Mouse (Mus musculus) ES-Bruce4 (cell line): ENCODE results near the gene Lrguk.

Experiments
- CTCF ChIP-seq: IDR thresholded peaks from one replicate; pipeline ENCODE4 v1.8.1; 2011; ENCODE audit warnings: low read depth, low read length
- EP300 ChIP-seq: IDR thresholded peaks from 2 replicates; pipeline ENCODE4 v1.6.1; 2011; ENCODE audit warnings: low read depth, low read length; ENCODE audit not compliant: insufficient read depth
- POLR2A ChIP-seq: IDR thresholded peaks from one replicate; pipeline ENCODE4 v1.8.1; 2011; ENCODE audit warnings: low read length; ENCODE audit not compliant: insufficient read depth

DNA sequence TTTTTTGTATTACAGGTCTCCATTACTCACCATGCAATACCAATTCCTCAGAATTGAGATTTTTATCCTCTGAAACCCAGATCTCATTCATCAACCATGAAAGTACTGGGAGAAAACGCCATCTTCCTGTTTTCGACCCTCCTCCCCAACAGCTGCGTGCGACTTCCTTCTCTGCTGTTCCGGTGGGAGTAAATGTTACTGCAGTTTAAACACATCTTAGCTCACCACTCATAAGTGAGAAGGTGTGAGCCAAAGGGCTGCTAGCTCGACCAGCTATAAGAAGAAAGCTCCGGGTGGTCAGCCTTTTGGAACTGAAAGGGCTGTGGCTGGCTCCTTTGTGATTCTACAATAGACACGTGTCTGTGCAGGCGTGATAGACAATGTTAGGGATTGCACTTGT is 46.5 kb upstream of the Lrguk start:
- TF ChIP-seq POLR2A (no peak), EP300 (no peak), CTCF (no peak)
